Mouse (Mus musculus): Measurements from ENCODE around the gene Rad23a. TPM values are rescaled to one million over a fixed set of nuclear protein-coding genes. Genes with fewer than 3 reads are reported as not detected.

Rad23a gene
- polyA plus RNA-seq (2012; rRNA removed; ENCODE audit: low replicate concordance) = 56.0 and 74.1 TPM in 2 replicates

GRCm38 (mm10) chr8:84840248-84840999 is at the start of gene Rad23a:
TSS of gene Rad23a (minus strand) at chr8:84840665.

GRCm38 (mm10) chr8:84871376-84872308 is 31.2 kb upstream of the Rad23a start, which contains the start of gene Syce2:
TSS of gene Syce2 (plus strand) at chr8:84872111.

GRCm38 (mm10) chr8:84856864-84857441 is 16.5 kb upstream of the Rad23a start, which contains the start of gene Farsa:
TSS of gene Farsa (plus strand) at chr8:84856989.

GRCm38 (mm10) chr8:84846722-84847572 is 6.5 kb upstream of the Rad23a start, which contains the start of gene Calr:
TSS of gene Calr (minus strand) at chr8:84846934.

GRCm38 (mm10) chr8:84831490-84831889 is 9.0 kb downstream of the Rad23a start, which contains the start of gene Gadd45gip1:
TSS of gene Gadd45gip1 (plus strand) at chr8:84831522.

GRCm38 (mm10) chr8:84822723-84823122 is 17.7 kb downstream of the Rad23a start, which contains the start of gene Dand5:
TSS of gene Dand5 (minus strand) at chr8:84822823.

GRCm38 (mm10) chr8:84799999-84800831 is 40.2 kb downstream of the Rad23a start, which contains the start of gene Nfix:
TSS of gene Nfix (minus strand) at chr8:84800344.

Other genes starting within 250 kb of the Rad23a start
- gene Ier2, start 177.8 kb downstream of the Rad23a start, polyA plus RNA-seq (2012; rRNA removed; ENCODE audit: low replicate concordance) = 43.2 and 55.4 TPM in 2 replicates
- 66.4 and 90.1 TPM in 2 replicates for gene Trmt1, start 154.4 kb downstream of the Rad23a start, polyA plus RNA-seq (2012; rRNA removed; ENCODE audit: low replicate concordance)
- 74.5 and 89.2 TPM in 2 replicates for gene Nacc1, start 152.8 kb downstream of the Rad23a start, polyA plus RNA-seq (2012; rRNA removed; ENCODE audit: low replicate concordance)
- gene Lyl1, start 139.2 kb downstream of the Rad23a start, polyA plus RNA-seq (2012; rRNA removed; ENCODE audit: low replicate concordance) = 5.6 and 5.9 TPM in 2 replicates
- 0.17 and 0.39 TPM in 2 replicates for gene G430095P16Rik, start 117.7 kb downstream of the Rad23a start, polyA plus RNA-seq (2012; rRNA removed; ENCODE audit: low replicate concordance)
- 21.9 and 35.0 TPM in 2 replicates for gene Nfix, start 40.3 kb downstream of the Rad23a start, polyA plus RNA-seq (2012; rRNA removed; ENCODE audit: low replicate concordance)
- gene Dand5, start 17.8 kb downstream of the Rad23a start, polyA plus RNA-seq (2012; rRNA removed; ENCODE audit: low replicate concordance) = 2.0 and 2.1 TPM in 2 replicates
- gene Gadd45gip1, start 9.1 kb downstream of the Rad23a start, polyA plus RNA-seq (2012; rRNA removed; ENCODE audit: low replicate concordance) = 45.9 and 171 TPM in 2 replicates
- gene Calr, start 6.3 kb upstream of the Rad23a start, polyA plus RNA-seq (2012; rRNA removed; ENCODE audit: low replicate concordance) = 101 and 112 TPM in 2 replicates
- gene Farsa, start 16.3 kb upstream of the Rad23a start, polyA plus RNA-seq (2012; rRNA removed; ENCODE audit: low replicate concordance) = 28.8 and 32.6 TPM in 2 replicates
- gene Syce2, start 31.4 kb upstream of the Rad23a start, polyA plus RNA-seq (2012; rRNA removed; ENCODE audit: low replicate concordance) = 0.37 and 0.95 TPM in 2 replicates
- 105 and 276 TPM in 2 replicates for gene Gcdh, start 53.3 kb upstream of the Rad23a start, polyA plus RNA-seq (2012; rRNA removed; ENCODE audit: low replicate concordance)
- gene Klf1, start 61.3 kb upstream of the Rad23a start, polyA plus RNA-seq (2012; rRNA removed; ENCODE audit: low replicate concordance) = 0.46 and 0.56 TPM in 2 replicates
- gene Dnase2a, start 67.9 kb upstream of the Rad23a start, polyA plus RNA-seq (2012; rRNA removed; ENCODE audit: low replicate concordance) = 4.7 and 4.8 TPM in 2 replicates
- 0.50 and 0.84 TPM in 2 replicates for gene Mast1, start 96.7 kb upstream of the Rad23a start, polyA plus RNA-seq (2012; rRNA removed; ENCODE audit: low replicate concordance)
- gene Rtbdn, start 106.3 kb upstream of the Rad23a start, polyA plus RNA-seq (2012; rRNA removed; ENCODE audit: low replicate concordance) = 0.12 and 0.13 TPM in 2 replicates
- gene Gm49661, start 128.8 kb upstream of the Rad23a start, polyA plus RNA-seq (2012; rRNA removed; ENCODE audit: low replicate concordance) = 0.79 TPM in 1 of 2 replicates, not detected in the other
- 72.5 and 105 TPM in 2 replicates for gene Prdx2, start 128.9 kb upstream of the Rad23a start, polyA plus RNA-seq (2012; rRNA removed; ENCODE audit: low replicate concordance)
- gene Rnaseh2a, start 129.1 kb upstream of the Rad23a start, polyA plus RNA-seq (2012; rRNA removed; ENCODE audit: low replicate concordance) = 22.7 and 28.7 TPM in 2 replicates
- gene Junb, start 138.1 kb upstream of the Rad23a start, polyA plus RNA-seq (2012; rRNA removed; ENCODE audit: low replicate concordance) = 133 and 294 TPM in 2 replicates
- gene Hook2, start 149.9 kb upstream of the Rad23a start, polyA plus RNA-seq (2012; rRNA removed; ENCODE audit: low replicate concordance) = 46.1 and 61.0 TPM in 2 replicates
- gene Best2, start 173.9 kb upstream of the Rad23a start, polyA plus RNA-seq (2012; rRNA removed; ENCODE audit: low replicate concordance) = not detected in 2 replicates
- gene Asna1, start 184.6 kb upstream of the Rad23a start, polyA plus RNA-seq (2012; rRNA removed; ENCODE audit: low replicate concordance) = 72.4 and 89.7 TPM in 2 replicates
- gene Trir, start 186.2 kb upstream of the Rad23a start, polyA plus RNA-seq (2012; rRNA removed; ENCODE audit: low replicate concordance) = 54.2 and 119 TPM in 2 replicates
- 17.4 and 29.4 TPM in 2 replicates for gene Tnpo2, start 196.2 kb upstream of the Rad23a start, polyA plus RNA-seq (2012; rRNA removed; ENCODE audit: low replicate concordance)
- 69.0 and 116 TPM in 2 replicates for gene Fbxw9, start 219.4 kb upstream of the Rad23a start, polyA plus RNA-seq (2012; rRNA removed; ENCODE audit: low replicate concordance)
- gene Gm5741, start 227.3 kb upstream of the Rad23a start, polyA plus RNA-seq (2012; rRNA removed; ENCODE audit: low replicate concordance) = 1.2 TPM in 1 of 2 replicates, not detected in the other
- gene Dhps, start 231.1 kb upstream of the Rad23a start, polyA plus RNA-seq (2012; rRNA removed; ENCODE audit: low replicate concordance) = 46.2 and 54.2 TPM in 2 replicates
- 74.0 and 95.6 TPM in 2 replicates for gene Wdr83os, start 240.1 kb upstream of the Rad23a start, polyA plus RNA-seq (2012; rRNA removed; ENCODE audit: low replicate concordance)
- gene Wdr83, start 240.6 kb upstream of the Rad23a start, polyA plus RNA-seq (2012; rRNA removed; ENCODE audit: low replicate concordance) = 18.6 and 23.1 TPM in 2 replicates
- 31.4 and 36.6 TPM in 2 replicates for gene Man2b1, start 242.6 kb upstream of the Rad23a start, polyA plus RNA-seq (2012; rRNA removed; ENCODE audit: low replicate concordance)

Data from duodenum, adult 2 months (tissue).